Mouse (Mus musculus) ES-Bruce4 (cell line): ENCODE results near the gene Tmem126b. TPM values are rescaled to one million over a fixed set of nuclear protein-coding genes. Genes with fewer than 3 reads are reported as not detected.

Experiments
- H3K27ac ChIP-seq: 2 replicates; pipeline ENCODE4 v1.5.1; 2012; ENCODE audit warnings: low read length, inconsistent platforms; ENCODE audit not compliant: insufficient read depth
- H3K27me3 ChIP-seq: 2 replicates; pipeline ENCODE4 v1.6.1; 2012; ENCODE audit warnings: mild to moderate bottlenecking, low read length, inconsistent platforms; ENCODE audit not compliant: control insufficient read depth, poor library complexity, insufficient read depth, severe bottlenecking
- H3K36me3 ChIP-seq: 2 replicates; pipeline ENCODE4 v1.6.1; 2012; ENCODE audit warnings: inconsistent platforms, mild to moderate bottlenecking, low read length, moderate library complexity; ENCODE audit not compliant: control insufficient read depth, poor library complexity, insufficient read depth, severe bottlenecking
- H3K4me1 ChIP-seq: one replicate; pipeline ENCODE4 v1.8.1; 2011; ENCODE audit warnings: low read length; ENCODE audit not compliant: control insufficient read depth, insufficient read depth
- H3K4me3 ChIP-seq: 2 replicates; pipeline ENCODE4 v1.5.1; 2011; ENCODE audit warnings: low read depth, mild to moderate bottlenecking, low read length
- H3K9ac ChIP-seq: 2 replicates; pipeline ENCODE4 v1.6.1; 2012; ENCODE audit warnings: low read depth, mild to moderate bottlenecking, inconsistent platforms; ENCODE audit not compliant: poor library complexity, severe bottlenecking
- H3K9me3 ChIP-seq: replicated peaks from 2 replicates; pipeline ENCODE4 v1.6.1; 2012; ENCODE audit warnings: mild to moderate bottlenecking, low read length, inconsistent platforms; ENCODE audit not compliant: control insufficient read depth, poor library complexity, insufficient read depth, severe bottlenecking
- CTCF ChIP-seq: IDR thresholded peaks from one replicate; pipeline ENCODE4 v1.8.1; 2011; ENCODE audit warnings: low read depth, low read length
- EP300 ChIP-seq: IDR thresholded peaks from 2 replicates; pipeline ENCODE4 v1.6.1; 2011; ENCODE audit warnings: low read depth, low read length; ENCODE audit not compliant: insufficient read depth
- POLR2A ChIP-seq: IDR thresholded peaks from one replicate; pipeline ENCODE4 v1.8.1; 2011; ENCODE audit warnings: low read length; ENCODE audit not compliant: insufficient read depth
- polyA plus RNA-seq: library from polyadenylated mRNA; stranded (reverse); fragments of >200 nt; gene quantifications from 2 replicates; pipeline ENCODE4 v1.2.4, GENCODE M21; 2011; ENCODE audit warnings: low read depth; ENCODE audit not compliant: missing spikeins, insufficient read depth, insufficient read length

Gene Tmem126b
- polyA plus RNA-seq, 1 experiment, result 15.1 TPM

- no peak overlapping the region for H3K9ac ChIP-seq
- no peaks in the 10 kb centered on the region for H3K36me3 ChIP-seq
- TF ChIP-seq POLR2A (no peak), EP300 (no peak), CTCF (no peak)
- H3K4me3 ChIP-seq, result no peak overlapping the region
- H3K9me3 ChIP-seq, result no peaks in the 10 kb centered on the region
- H3K27ac ChIP-seq, result no peak overlapping the region
- no peaks in the 10 kb centered on the region for H3K27me3 ChIP-seq
- no peaks in the 10 kb centered on the region for H3K4me1 ChIP-seq
Measured at GRCm38 (mm10) chr7:90432221-90432620, 43.6 kb downstream of the Tmem126b start.

- Histone ChIP-seq H3K27me3 (no peaks in the 10 kb centered on the region), H3K4me1 (no peaks in the 10 kb centered on the region), H3K4me3 (peak overlapping the region; percentile 38), H3K36me3 (no peaks in the 10 kb centered on the region), H3K9ac (no peak overlapping the region), H3K9me3 (peaks cover under 1% of the 10 kb centered on the region; the same call in 1 of the 2 replicates), H3K27ac (no peak overlapping the region)
- no peak for TF ChIP-seq EP300
- no peak for TF ChIP-seq POLR2A
- TF ChIP-seq CTCF, result no peak
Measured at GRCm38 (mm10) chr7:90427006-90427405, 48.8 kb downstream of the Tmem126b start.

GRCm38 (mm10) chr7:90426020-90427001 lies 49.5 kb downstream of the Tmem126b start, which contains the start of gene Ccdc89:
TSS of gene Ccdc89 (plus strand) at chr7:90426577.
- no peaks in the 10 kb centered on the region for H3K27me3 ChIP-seq
- no peak within 1 kb of the TSS for H3K9ac ChIP-seq
- TF ChIP-seq EP300 (no peak), POLR2A (no peak), CTCF (no peak)
- no peaks in the 10 kb centered on the region for H3K4me1 ChIP-seq
- H3K27ac ChIP-seq, result no peak within 1 kb of the TSS
- peaks cover 5% of the 10 kb centered on the region; the same call in 1 of the 2 replicates for H3K9me3 ChIP-seq
- no peaks in the 10 kb centered on the region for H3K36me3 ChIP-seq
- peak within 1 kb of the TSS; percentile 38 for H3K4me3 ChIP-seq

Other genes with a start within 250 kb of the Tmem126b start
- gene Ccdc83, start 210.2 kb downstream of the Tmem126b start, polyA plus RNA-seq, result not detected in 2 replicates
- gene Sytl2, start 173.7 kb downstream of the Tmem126b start, polyA plus RNA-seq, result 1.1 and 2.3 TPM in 2 replicates
- gene Ccdc89, start 49.4 kb downstream of the Tmem126b start, polyA plus RNA-seq, result 0.67 and 0.75 TPM in 2 replicates
- gene Crebzf, start 33.3 kb downstream of the Tmem126b start, polyA plus RNA-seq, result 49.5 and 55.8 TPM in 2 replicates
- 51.9 and 57.6 TPM in 2 replicates for gene Tmem126a, start 18.8 kb downstream of the Tmem126b start, polyA plus RNA-seq
- 0.85 TPM in 1 of 2 replicates, not detected in the other for gene Dlg2, start 671 bp upstream of the Tmem126b start, polyA plus RNA-seq